Mouse (Mus musculus) T-helper 2 cell (primary cell): ENCODE measurements at regions not wholly inside any gene's neighbourhood (a gene's known extent, or its start where the extent isn't known, plus 50 kb on each side); places are given as distances from the start of the nearest gene placed in this dataset.

Source experiments
- in situ Hi-C: fragments of 300-600 bp; cut with MboI, MseI; formaldehyde crosslinking; loops from one replicate; pipeline ENCODE4 v1.15.1; 2025; ENCODE audit warnings: high pct_unique_total_duplicates

- in situ Hi-C loops = no loop called here
Measured at GRCm38 (mm10) chrX:166725761-166726503, 140.4 kb upstream of the Egfl6 start.

- in situ Hi-C loops = no loop called here
Measured at GRCm38 (mm10) chrX:166718075-166718474, 132.6 kb upstream of the Egfl6 start.

GRCm38 (mm10) chrX:166709306-166709705, 123.8 kb upstream of the Egfl6 start:
- in situ Hi-C loops = no loop called here

GRCm38 (mm10) chrX:166708106-166708505, 122.6 kb upstream of the Egfl6 start:
- in situ Hi-C loops = no loop called here

GRCm38 (mm10) chrX:166707029-166707428, 121.5 kb upstream of the Egfl6 start:
- in situ Hi-C loops = no loop called here

- in situ Hi-C loops = no loop called here
Measured at GRCm38 (mm10) chrX:166704311-166704710, 118.8 kb upstream of the Egfl6 start.

- in situ Hi-C loops = no loop called here
Measured at GRCm38 (mm10) chrX:166694219-166694618, 108.7 kb upstream of the Egfl6 start.

GRCm38 (mm10) chrX:166688779-166689178, 103.3 kb upstream of the Egfl6 start:
- in situ Hi-C loops = no loop called here

GRCm38 (mm10) chrX:166673404-166673803, 87.9 kb upstream of the Egfl6 start:
- in situ Hi-C loops = no loop called here

GRCm38 (mm10) chrX:166672617-166673016, 87.1 kb upstream of the Egfl6 start:
- in situ Hi-C loops = no loop called here

- in situ Hi-C loops = no loop called here
Measured at GRCm38 (mm10) chrX:166671853-166672252, 86.3 kb upstream of the Egfl6 start.

- in situ Hi-C loops = loop anchor here (10.0 kb wide), 1 partner anchor 148 kb away; no protein-coding TSS in a partner anchor
Measured at GRCm38 (mm10) chrX:166666304-166666703, 80.8 kb upstream of the Egfl6 start.

- in situ Hi-C loops = loop anchor here (10.0 kb wide), 1 partner anchor 153 kb away; no protein-coding TSS in a partner anchor
Measured at GRCm38 (mm10) chrX:166661808-166662207, 76.3 kb upstream of the Egfl6 start.

- in situ Hi-C loops = loop anchor here (10.0 kb wide), 1 partner anchor 154 kb away; no protein-coding TSS in a partner anchor
Measured at GRCm38 (mm10) chrX:166661043-166661718, 75.7 kb upstream of the Egfl6 start.

GRCm38 (mm10) chrX:166660715-166661042, 75.2 kb upstream of the Egfl6 start:
- in situ Hi-C loops = loop anchor here (10.0 kb wide), 1 partner anchor 154 kb away; no protein-coding TSS in a partner anchor

GRCm38 (mm10) chrX:166652400-166652799, 66.9 kb upstream of the Egfl6 start:
- in situ Hi-C loops = no loop called here

GRCm38 (mm10) chrX:166645713-166646112, 60.2 kb upstream of the Egfl6 start:
- in situ Hi-C loops = no loop called here

- in situ Hi-C loops = no loop called here
Measured at GRCm38 (mm10) chrX:166641256-166641655, 55.7 kb upstream of the Egfl6 start.

- in situ Hi-C loops = no loop called here
Measured at GRCm38 (mm10) chrX:166640258-166640657, 54.7 kb upstream of the Egfl6 start.
